Mouse (Mus musculus) ES-E14 (cell line): ENCODE data around the gene Eci2. TPM values are rescaled to one million over a fixed set of nuclear protein-coding genes. Genes with fewer than 3 reads are reported as not detected.
"Not testable (repeated sequence)": the region's sequence is repeated elsewhere in the genome, so short reads cannot be mapped to it uniquely, and the experiment has no call there.

Experiments used
- DNase-seq: peaks from one replicate; pipeline ENCODE4 v3.0.0-alpha.2; 2013; ENCODE audit warnings: low read depth, low spot score
- H3K27ac ChIP-seq: 2 replicates; pipeline ENCODE4 v1.5.1; 2012; ENCODE audit warnings: low read depth, mild to moderate bottlenecking, low read length, moderate library complexity, mixed read lengths; ENCODE audit not compliant: poor library complexity, insufficient read depth, severe bottlenecking
- H3K36me3 ChIP-seq: 2 replicates; pipeline ENCODE4 v1.6.1; 2012; ENCODE audit warnings: mild to moderate bottlenecking, low read length, moderate library complexity, mixed read lengths; ENCODE audit not compliant: control insufficient read depth, poor library complexity, insufficient read depth, severe bottlenecking
- H3K4me1 ChIP-seq, 2 experiments: fragments of 150-350 bp in 1 of 2; sonication (generic) in 1 of 2; 2 replicates each; pipeline ENCODE4 v1.6.1; 2012; ENCODE audit warnings: low read length in 2 of 2, mild to moderate bottlenecking in 1 of 2, mixed read lengths in 1 of 2; ENCODE audit not compliant: control insufficient read depth in 2 of 2, insufficient read depth in 2 of 2, poor library complexity in 1 of 2
- H3K4me3 ChIP-seq, 2 experiments: fragments of 150-350 bp in 1 of 2; sonication (generic) in 1 of 2; 2 replicates each; pipeline ENCODE4 v1.5.1; 2012; ENCODE audit warnings: low read length in 2 of 2, low read depth in 1 of 2, mild to moderate bottlenecking in 1 of 2, mixed read lengths in 1 of 2; ENCODE audit not compliant: insufficient read depth in 1 of 2, poor library complexity in 1 of 2, severe bottlenecking in 1 of 2
- H3K9ac ChIP-seq: 2 replicates; pipeline ENCODE4 v1.6.1; 2012; ENCODE audit warnings: low read depth, mild to moderate bottlenecking, low read length, mixed read lengths; ENCODE audit not compliant: poor library complexity, insufficient read depth, severe bottlenecking
- H3K9me3 ChIP-seq: fragments of 150-350 bp; sonication (generic); 2 replicates; pipeline ENCODE4 v1.6.1; 2012; ENCODE audit warnings: low read depth, mild to moderate bottlenecking, low read length; ENCODE audit not compliant: control insufficient read depth, insufficient read depth
- CHD2 ChIP-seq: IDR thresholded peaks from 2 replicates; pipeline ENCODE4 v1.6.1; 2014; ENCODE audit warnings: mild to moderate bottlenecking, low read depth, low read length, inconsistent platforms
- HCFC1 ChIP-seq: IDR thresholded peaks from 2 replicates; pipeline ENCODE4 v1.6.1; 2012; ENCODE audit warnings: low read length, inconsistent platforms, borderline replicate concordance; ENCODE audit not compliant: insufficient read depth
- MAFK ChIP-seq: IDR thresholded peaks from 2 replicates; pipeline ENCODE4 v1.6.1; 2014; ENCODE audit warnings: mild to moderate bottlenecking, low read depth, low read length, inconsistent platforms; ENCODE audit not compliant: insufficient read depth
- ZC3H11A ChIP-seq: IDR thresholded peaks from 2 replicates; pipeline ENCODE4 v1.6.1; 2012; ENCODE audit warnings: low read depth, mild to moderate bottlenecking, inconsistent platforms, low read length, borderline replicate concordance
- ZNF384 ChIP-seq: IDR thresholded peaks from 2 replicates; pipeline ENCODE4 v1.6.1; 2012; ENCODE audit warnings: low read depth, low read length, inconsistent platforms
- in situ Hi-C, 2 experiments: fragments of 600-800 bp; cut with MboI; formaldehyde crosslinking; loops; one replicate each; pipeline ENCODE4 v1.15.1; 2025; ENCODE audit warnings: low sequenced_read_pairs in 2 of 2, inconsistent platforms in 1 of 2; ENCODE audit not compliant: unreplicated experiment in 2 of 2
- total RNA-seq: library from RNA; depleted of rRNA; stranded (reverse); fragments of 300-350 nt; gene quantifications from 2 replicates; pipeline ENCODE4 v1.2.3, GENCODE M21; 2012

Eci2 gene
- total RNA-seq, 1 experiment, result 36.7 TPM

- no peaks in the 10 kb centered on the region for H3K9me3 ChIP-seq
- no peak overlapping the region for H3K9ac ChIP-seq
- no peak for DNase-seq
- TF ChIP-seq ZNF384 (no peak), ZC3H11A (no peak), HCFC1 (no peak)
- H3K36me3 ChIP-seq, result no peaks in the 10 kb centered on the region
- no peak overlapping the region for H3K27ac ChIP-seq
- H3K4me3 ChIP-seq, result no peak overlapping the region
- in situ Hi-C loops, result no loop called here
- no peaks in the 10 kb centered on the region for H3K4me1 ChIP-seq
Observed at GRCm38 (mm10) chr13:35033571-35033970, 6.7 kb upstream of the Eci2 start.

- Histone ChIP-seq H3K36me3 (no peaks in the 10 kb centered on the region), H3K4me1 (no peaks in the 10 kb centered on the region), H3K9me3 (no peaks in the 10 kb centered on the region), H3K4me3 (no peak overlapping the region), H3K9ac (no peak overlapping the region), H3K27ac (no peak overlapping the region)
- in situ Hi-C loops, result no loop called here
- no peak for DNase-seq
- TF ChIP-seq ZC3H11A, result no peak
- TF ChIP-seq ZNF384, result no peak
- no peak for TF ChIP-seq HCFC1
- TF ChIP-seq MAFK, result no peak
- no peak for TF ChIP-seq CHD2
Observed at GRCm38 (mm10) chr13:35031684-35032082, 4.8 kb upstream of the Eci2 start.

- H3K4me3 ChIP-seq, result no peak overlapping the region
- H3K27ac ChIP-seq, result no peak overlapping the region
- no peak for DNase-seq
- H3K4me1 ChIP-seq, result no peaks in the 10 kb centered on the region
- H3K36me3 ChIP-seq, result no peaks in the 10 kb centered on the region
- in situ Hi-C loops, result no loop called here
- TF ChIP-seq CHD2, result no peak
- no peak for TF ChIP-seq ZNF384
- no peak for TF ChIP-seq ZC3H11A
- TF ChIP-seq HCFC1, result no peak
- TF ChIP-seq MAFK, result no peak
- H3K9me3 ChIP-seq, result no peaks in the 10 kb centered on the region
- no peak overlapping the region for H3K9ac ChIP-seq
Observed at GRCm38 (mm10) chr13:35030979-35031683, 4.2 kb upstream of the Eci2 start.

- no peaks in the 10 kb centered on the region for H3K9me3 ChIP-seq
- H3K4me3 ChIP-seq, result no peak overlapping the region
- H3K4me1 ChIP-seq, result no peaks in the 10 kb centered on the region
- in situ Hi-C loops, result no loop called here
- no peak for DNase-seq
- TF ChIP-seq ZC3H11A (no peak), CHD2 (no peak), ZNF384 (no peak), MAFK (no peak), HCFC1 (no peak)
- H3K36me3 ChIP-seq, result no peaks in the 10 kb centered on the region
- H3K27ac ChIP-seq, result no peak overlapping the region
- H3K9ac ChIP-seq, result no peak overlapping the region
Observed at GRCm38 (mm10) chr13:35028365-35028764, 1.5 kb upstream of the Eci2 start.

DNA sequence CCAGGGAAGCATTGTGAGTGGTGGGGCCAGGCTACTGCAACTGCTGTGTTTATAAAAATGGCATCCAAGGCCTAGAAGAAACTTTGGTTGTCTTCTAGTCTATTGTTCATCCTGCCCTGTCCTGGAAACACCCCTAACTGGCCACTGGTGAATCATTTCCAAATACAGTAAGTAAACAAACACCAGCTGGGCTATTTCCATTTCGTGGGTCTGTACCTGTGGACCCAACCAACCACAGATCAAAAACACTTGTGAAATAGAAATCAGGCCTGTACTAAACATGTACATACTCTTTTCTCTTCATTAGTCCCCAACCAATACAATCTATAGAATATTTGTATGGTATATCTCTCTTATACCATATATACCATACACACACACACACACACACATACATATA, 3.5 kb downstream of the Eci2 start:
- H3K9me3 ChIP-seq, in situ Hi-C loops, DNase-seq, H3K9ac ChIP-seq, H3K4me3 ChIP-seq, H3K36me3 ChIP-seq, H3K27ac ChIP-seq, H3K4me1 ChIP-seq: not testable (repeated sequence)
